In the genomic region with DNA sequence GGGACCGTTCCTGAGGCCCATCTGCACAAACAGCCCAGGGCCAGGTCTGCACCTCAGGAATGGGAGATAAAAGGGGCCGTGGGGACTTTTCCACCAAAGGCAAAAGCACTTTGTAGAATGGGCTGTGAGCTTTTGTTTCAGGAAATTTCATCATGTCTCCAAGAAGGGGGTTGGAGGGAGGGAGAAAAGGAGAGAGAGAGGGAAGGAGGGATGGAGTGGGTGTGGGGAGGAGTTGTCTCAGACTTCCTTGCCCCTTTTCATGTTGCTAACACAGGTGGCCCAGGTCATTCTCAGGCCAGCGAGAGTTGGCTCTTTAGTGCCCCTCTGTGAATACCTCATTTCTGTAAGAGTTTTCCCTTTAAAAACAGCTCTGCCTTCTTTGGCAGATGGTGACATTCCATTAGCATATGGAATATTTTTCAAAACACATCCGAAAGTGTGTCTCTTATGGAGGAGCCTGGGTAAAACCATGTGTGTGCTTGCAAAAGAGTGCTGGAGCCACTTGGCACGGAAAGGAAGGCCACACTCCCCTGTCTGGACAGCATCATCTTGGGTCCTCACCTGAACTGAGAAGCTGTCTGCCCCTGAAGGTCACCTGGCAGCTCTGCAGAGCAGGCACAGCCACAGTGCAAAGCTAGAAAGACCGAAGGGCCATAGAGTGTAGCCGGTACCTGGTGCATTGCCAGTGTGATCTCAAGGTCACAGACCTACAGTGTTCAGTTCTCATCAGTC, we compare ENCODE assay signal across 13 mouse cellular contexts.
A peak's percentile ranks its signal among the peaks of the same experiment; 100 is the strongest.
DNase-seq lines count a peak whose midpoint lies in the region; ATAC-seq lines count a peak whose summit lies in the region.
"Had no signal": no experiment of that assay in that cellular context is flagged by ENCODE, and none has a peak within 500 bp of the region (broad histone marks: within the 10 kb centered on the region; RNA-seq: fewer than 3 reads in every experiment).

No protein-coding gene starts in this region.

- DNase-seq in kidney, postnatal 4 days, result no peak
- DNase-seq in 3T3-L1 (ENCODE audit: low read depth, low spot score) (peak; percentile 14), 416B (ENCODE audit: low read depth) (peak; percentile 17)
- no peak for DNase-seq in embryo, embryonic 9.5 days (ENCODE audit: extremely low spot score)
- no peak for DNase-seq in cerebellum, postnatal 25 days
- DNase-seq: cerebellum, adult 9-11 months; heart, postnatal 10 days; thymus, postnatal 14 days had no signal

- H3K4me1 ChIP-seq in kidney, embryonic 15.5 days, result no peaks in the 10 kb centered on the region
- H3K4me1 ChIP-seq in forebrain, embryonic 16.5 days (replicated peaks; ENCODE audit: control insufficient read depth, insufficient read depth, low read length), result peaks cover 11% of the 10 kb centered on the region
- H3K4me1 ChIP-seq: hindbrain, embryonic 15.5 days; midbrain, embryonic 13.5 days; stomach, embryonic 15.5 days had no signal

- H3K4me3 ChIP-seq in kidney, embryonic 15.5 days (replicated peaks), result no peak overlapping the region
- H3K4me3 ChIP-seq in forebrain, embryonic 16.5 days (replicated peaks; ENCODE audit: low read length), result no peak overlapping the region
- H3K4me3 ChIP-seq: hindbrain, embryonic 15.5 days; midbrain, embryonic 13.5 days; stomach, embryonic 15.5 days had no signal

- H3K27me3 ChIP-seq in kidney, embryonic 15.5 days, result no peaks in the 10 kb centered on the region
- H3K27me3 ChIP-seq in forebrain, embryonic 16.5 days (replicated peaks; ENCODE audit: control insufficient read depth, insufficient read depth, low read length), result no peaks in the 10 kb centered on the region
- H3K27me3 ChIP-seq: hindbrain, embryonic 15.5 days; midbrain, embryonic 13.5 days; stomach, embryonic 15.5 days had no signal

- peaks cover 13% of the 10 kb centered on the region for H3K36me3 ChIP-seq in kidney, embryonic 15.5 days
- no peaks in the 10 kb centered on the region for H3K36me3 ChIP-seq in forebrain, embryonic 16.5 days (ENCODE audit: control insufficient read depth, insufficient read depth)
- H3K36me3 ChIP-seq: hindbrain, embryonic 15.5 days; stomach, embryonic 15.5 days had no signal

- H3K9ac ChIP-seq in kidney, embryonic 15.5 days, result no peak overlapping the region
- H3K9ac ChIP-seq in forebrain, embryonic 16.5 days (replicated peaks; ENCODE audit: low read depth, low read length), result no peak overlapping the region
- H3K9ac ChIP-seq: hindbrain, embryonic 15.5 days; midbrain, embryonic 13.5 days; stomach, embryonic 15.5 days had no signal

- no peak overlapping the region for H3K27ac ChIP-seq in kidney, embryonic 15.5 days
- H3K27ac ChIP-seq in forebrain, embryonic 16.5 days (ENCODE audit: low read length), result peak overlapping the region; percentile 58; the same call in 1 of the 2 replicates
- H3K27ac ChIP-seq: hindbrain, embryonic 15.5 days; midbrain, embryonic 13.5 days; stomach, embryonic 15.5 days had no signal

- 0 out of 2 replicates have a peak, but pooled peaks have one; percentile 46 for ATAC-seq in kidney, embryonic 15.5 days (replicated peaks; ENCODE audit: low FRiP score)
- ATAC-seq in forebrain, embryonic 16.5 days, result peak; percentile 63
- ATAC-seq: midbrain, embryonic 13.5 days had no signal

- 66% methylated on average over 7 of the region's 7 CpGs for WGBS in kidney, embryonic 15.5 days
- 67% methylated on average over 7 of the region's 7 CpGs for WGBS in forebrain, embryonic 16.5 days

- no peaks in the 10 kb centered on the region for H3K9me3 ChIP-seq in kidney, embryonic 15.5 days (replicated peaks)
- no peaks in the 10 kb centered on the region for H3K9me3 ChIP-seq in forebrain, embryonic 16.5 days (ENCODE audit: control insufficient read depth, low read length)
- H3K9me3 ChIP-seq: hindbrain, embryonic 15.5 days; midbrain, embryonic 13.5 days; stomach, embryonic 15.5 days had no signal

- H3K4me2 ChIP-seq in kidney, embryonic 15.5 days, result no peak overlapping the region
- H3K4me2 ChIP-seq in forebrain, embryonic 16.5 days (ENCODE audit: low read length), result no peak overlapping the region
- H3K4me2 ChIP-seq: hindbrain, embryonic 15.5 days; midbrain, embryonic 13.5 days; stomach, embryonic 15.5 days had no signal

Comparison
In these comparisons a context has a peak if more than half of its experiments do, and no peak if none do; other contexts are left out.
1. DNase-seq: peak in 3T3-L1 (single experiment) and 416B (single experiment); none in kidney, postnatal 4 days (0 of 2), embryo, embryonic 9.5 days (single experiment) and cerebellum, postnatal 25 days (0 of 2).